Mouse (Mus musculus): ENCODE results near the gene Btd. TPM values are rescaled to one million over a fixed set of nuclear protein-coding genes. Genes with fewer than 3 reads are reported as not detected.

The Btd gene
- polyA plus RNA-seq, 1 experiment from 2014 or later: 8.8 TPM

- Histone ChIP-seq H3K4me1 (0 out of 2 replicates have a peak, but pooled peaks cover 3% of the 10 kb centered on the region), H3K9me3 (replicated peaks) (no peaks in the 10 kb centered on the region), H3K27me3 (replicated peaks) (no peaks in the 10 kb centered on the region), H3K36me3 (0 out of 2 replicates have a peak, but pooled peaks cover 3% of the 10 kb centered on the region), H3K9ac (no peak overlapping the region), H3K4me3 (no peak overlapping the region), H3K4me2 (no peak overlapping the region), H3K27ac (no peak overlapping the region)
- ATAC-seq: no peak
- 71% methylated on average over 9 of the region's 9 CpGs for WGBS (ENCODE audit: insufficient replicate concordance)
These were observed 23.6 kb upstream of the Btd start for GRCm38 (mm10) chr14:31617204-31617603.

GRCm38 (mm10) chr14:31617997-31618396 lies 22.8 kb upstream of the Btd start:
- 67% methylated on average over 3 of the region's 3 CpGs for WGBS (ENCODE audit: insufficient replicate concordance)
- 0 out of 2 replicates have a peak, but pooled peaks cover 3% of the 10 kb centered on the region for H3K4me1 ChIP-seq
- no peak for ATAC-seq
- H3K9me3 ChIP-seq (replicated peaks): no peaks in the 10 kb centered on the region
- no peak overlapping the region for H3K4me2 ChIP-seq
- H3K27ac ChIP-seq: no peak overlapping the region
- no peak overlapping the region for H3K9ac ChIP-seq
- no peak overlapping the region for H3K4me3 ChIP-seq
- H3K36me3 ChIP-seq: 0 out of 2 replicates have a peak, but pooled peaks cover 3% of the 10 kb centered on the region
- H3K27me3 ChIP-seq (replicated peaks): no peaks in the 10 kb centered on the region

- H3K27me3 ChIP-seq (replicated peaks): no peaks in the 10 kb centered on the region
- H3K36me3 ChIP-seq: 0 out of 2 replicates have a peak, but pooled peaks cover 3% of the 10 kb centered on the region
- no peak overlapping the region for H3K9ac ChIP-seq
- H3K4me2 ChIP-seq: no peak overlapping the region
- 76% methylated on average over 9 of the region's 9 CpGs for WGBS (ENCODE audit: insufficient replicate concordance)
- no peak for ATAC-seq
- H3K9me3 ChIP-seq (replicated peaks): no peaks in the 10 kb centered on the region
- 0 out of 2 replicates have a peak, but pooled peaks cover 3% of the 10 kb centered on the region for H3K4me1 ChIP-seq
- no peak overlapping the region for H3K4me3 ChIP-seq
- H3K27ac ChIP-seq: no peak overlapping the region
These were observed 20.1 kb upstream of the Btd start for GRCm38 (mm10) chr14:31620591-31621223.

- Histone ChIP-seq H3K9me3 (replicated peaks) (no peaks in the 10 kb centered on the region), H3K36me3 (0 out of 2 replicates have a peak, but pooled peaks cover 3% of the 10 kb centered on the region), H3K4me3 (no peak overlapping the region), H3K4me2 (no peak overlapping the region), H3K27ac (no peak overlapping the region), H3K9ac (no peak overlapping the region), H3K27me3 (replicated peaks) (no peaks in the 10 kb centered on the region), H3K4me1 (0 out of 2 replicates have a peak, but pooled peaks cover 3% of the 10 kb centered on the region)
- ATAC-seq: no peak
- WGBS (ENCODE audit: insufficient replicate concordance): 76% methylated on average over 12 of the region's 12 CpGs
These were observed 18.1 kb upstream of the Btd start for GRCm38 (mm10) chr14:31622748-31623147.

GRCm38 (mm10) chr14:31630677-31631076 lies 10.2 kb upstream of the Btd start:
- Histone ChIP-seq H3K9me3 (replicated peaks) (no peaks in the 10 kb centered on the region), H3K27me3 (replicated peaks) (no peaks in the 10 kb centered on the region), H3K36me3 (peaks cover 8% of the 10 kb centered on the region; the same call in 1 of the 2 replicates), H3K9ac (no peak overlapping the region), H3K4me1 (no peaks in the 10 kb centered on the region), H3K27ac (no peak overlapping the region), H3K4me3 (no peak overlapping the region), H3K4me2 (no peak overlapping the region)
- 82% methylated on average over 7 of the region's 7 CpGs for WGBS (ENCODE audit: insufficient replicate concordance)
- no peak for ATAC-seq

- Histone ChIP-seq H3K9me3 (replicated peaks) (no peaks in the 10 kb centered on the region), H3K36me3 (no peaks in the 10 kb centered on the region), H3K4me1 (peaks cover 19% of the 10 kb centered on the region), H3K27ac (peak within 1 kb of the TSS; percentile 83), H3K4me3 (peak within 1 kb of the TSS; percentile 67), H3K4me2 (peak within 1 kb of the TSS; percentile 83), H3K9ac (peak within 1 kb of the TSS; percentile 80), H3K27me3 (replicated peaks) (no peaks in the 10 kb centered on the region)
- WGBS (ENCODE audit: insufficient replicate concordance): 4% methylated on average over 26 of the region's 26 CpGs
- ATAC-seq: peak; percentile 18
These were observed 410 bp upstream of the Btd start, which contains the start of gene Gm49387 for GRCm38 (mm10) chr14:31640346-31640889. TSS of gene Gm49387 (minus strand) at chr14:31640878.

GRCm38 (mm10) chr14:31641506-31642155 lies 803 bp downstream of the Btd start:
- Histone ChIP-seq H3K9me3 (replicated peaks) (no peaks in the 10 kb centered on the region), H3K9ac (peak overlapping the region; percentile 80), H3K27me3 (replicated peaks) (no peaks in the 10 kb centered on the region), H3K36me3 (no peaks in the 10 kb centered on the region), H3K4me2 (peak overlapping the region; percentile 83), H3K27ac (peak overlapping the region; percentile 83), H3K4me3 (peak overlapping the region; percentile 67), H3K4me1 (peaks cover 19% of the 10 kb centered on the region)
- WGBS (ENCODE audit: insufficient replicate concordance): 55% methylated on average over 9 of the region's 9 CpGs
- no peak for ATAC-seq

- Histone ChIP-seq H3K9ac (no peak overlapping the region), H3K4me1 (peaks cover 19% of the 10 kb centered on the region), H3K9me3 (replicated peaks) (no peaks in the 10 kb centered on the region), H3K4me3 (no peak overlapping the region), H3K27me3 (replicated peaks) (no peaks in the 10 kb centered on the region), H3K27ac (no peak overlapping the region), H3K36me3 (no peaks in the 10 kb centered on the region), H3K4me2 (no peak overlapping the region)
- 83% methylated on average over 5 of the region's 5 CpGs for WGBS (ENCODE audit: insufficient replicate concordance)
- ATAC-seq: no peak
These were observed 3.5 kb downstream of the Btd start for GRCm38 (mm10) chr14:31644183-31644830.

- ATAC-seq: no peak
- H3K4me3 ChIP-seq: no peak overlapping the region
- no peak overlapping the region for H3K4me2 ChIP-seq
- H3K27me3 ChIP-seq (replicated peaks): no peaks in the 10 kb centered on the region
- H3K4me1 ChIP-seq: peaks cover 14% of the 10 kb centered on the region
- H3K36me3 ChIP-seq: no peaks in the 10 kb centered on the region
- H3K9me3 ChIP-seq (replicated peaks): no peaks in the 10 kb centered on the region
- no peak overlapping the region for H3K27ac ChIP-seq
- H3K9ac ChIP-seq: no peak overlapping the region
- 57% methylated on average over 3 of the region's 3 CpGs for WGBS (ENCODE audit: insufficient replicate concordance)
These were observed 4.2 kb downstream of the Btd start for GRCm38 (mm10) chr14:31644931-31645547.

GRCm38 (mm10) chr14:31645920-31646319 lies 5.1 kb downstream of the Btd start:
- Histone ChIP-seq H3K36me3 (no peaks in the 10 kb centered on the region), H3K4me2 (no peak overlapping the region), H3K27me3 (replicated peaks) (no peaks in the 10 kb centered on the region), H3K4me1 (peaks cover 12% of the 10 kb centered on the region), H3K9me3 (replicated peaks) (peaks cover 6% of the 10 kb centered on the region; the same call in 1 of the 2 replicates), H3K9ac (no peak overlapping the region), H3K4me3 (no peak overlapping the region), H3K27ac (no peak overlapping the region)
- 83% methylated on average over 7 of the region's 7 CpGs for WGBS (ENCODE audit: insufficient replicate concordance)
- no peak for ATAC-seq

- no peaks in the 10 kb centered on the region for H3K36me3 ChIP-seq
- H3K4me3 ChIP-seq: no peak overlapping the region
- no peak overlapping the region for H3K4me2 ChIP-seq
- peaks cover 22% of the 10 kb centered on the region for H3K4me1 ChIP-seq
- H3K9me3 ChIP-seq (replicated peaks): peaks cover 6% of the 10 kb centered on the region; the same call in 1 of the 2 replicates
- H3K27ac ChIP-seq: no peak overlapping the region
- no peak overlapping the region for H3K9ac ChIP-seq
- ATAC-seq: no peak
- H3K27me3 ChIP-seq (replicated peaks): no peaks in the 10 kb centered on the region
- 83% methylated on average over 10 of the region's 10 CpGs for WGBS (ENCODE audit: insufficient replicate concordance)
These were observed 7.2 kb downstream of the Btd start for GRCm38 (mm10) chr14:31647991-31648390.

All from liver, embryonic 12.5 days (tissue).